Mouse (Mus musculus): ENCODE data around the gene Cdkn2d. TPM values are rescaled to one million over a fixed set of nuclear protein-coding genes. Genes with fewer than 3 reads are reported as not detected.
A peak's percentile ranks its signal among the peaks of the same experiment; 100 is the strongest.
"Not testable (repeated sequence)": the region's sequence is repeated elsewhere in the genome, so short reads cannot be mapped to it uniquely, and the experiment has no call there.

Cdkn2d gene
- polyA plus RNA-seq, 1 experiment, result 53.2 TPM

- Histone ChIP-seq H3K79me2 (ENCODE audit: control insufficient read depth, insufficient read depth) (no peaks in the 10 kb centered on the region), H3K36me3 (ENCODE audit: control insufficient read depth, insufficient read depth) (no peaks in the 10 kb centered on the region), H3K4me3 (no peak overlapping the region), H3K27me3 (ENCODE audit: control insufficient read depth, insufficient read depth, insufficient read length) (no peaks in the 10 kb centered on the region), H3ac (ENCODE audit: control insufficient read depth, insufficient read length) (no peak overlapping the region), H3K4me2 (ENCODE audit: low read depth) (no peak overlapping the region)
- TF ChIP-seq SRF (IDR thresholded peaks at IDR 0.05; ENCODE audit: control insufficient read depth, insufficient read length, low read depth) (no peak), POLR2A (IDR thresholded peaks at IDR 0.05; ENCODE audit: insufficient read length, low read depth) (no peak), E2F4 (IDR thresholded peaks at IDR 0.05; ENCODE audit: insufficient read depth) (no peak), USF1 (IDR thresholded peaks at IDR 0.05; ENCODE audit: low read depth) (no peak), MYOD1 (IDR thresholded peaks at IDR 0.05; ENCODE audit: control insufficient read depth in 1 of 3, insufficient read length in 2 of 3, low read depth in 2 of 3) (no peak), CEBPB (IDR thresholded peaks at IDR 0.05; ENCODE audit: insufficient read depth, poor library complexity, severe bottlenecking) (no peak), POLR2AphosphoS2 (IDR thresholded peaks at IDR 0.05; ENCODE audit: insufficient read length, low read depth) (no peak), MYOG (IDR thresholded peaks at IDR 0.05; ENCODE audit: control insufficient read depth in 1 of 3, insufficient read depth in 1 of 3, insufficient read length in 2 of 3, low read depth in 2 of 3) (no peak), MAX (IDR thresholded peaks at IDR 0.05; ENCODE audit: low read depth) (no peak), TCF12 (IDR thresholded peaks at IDR 0.05; ENCODE audit: insufficient read depth, poor library complexity, severe bottlenecking) (no peak), REST (IDR thresholded peaks at IDR 0.05; ENCODE audit: insufficient read depth, insufficient read length) (no peak), TCF3 (IDR thresholded peaks at IDR 0.05; ENCODE audit: insufficient read length, low read depth) (no peak)
Measured at GRCm38 (mm10) chr9:21311695-21312094, 20.5 kb upstream of the Cdkn2d start.

DNA sequence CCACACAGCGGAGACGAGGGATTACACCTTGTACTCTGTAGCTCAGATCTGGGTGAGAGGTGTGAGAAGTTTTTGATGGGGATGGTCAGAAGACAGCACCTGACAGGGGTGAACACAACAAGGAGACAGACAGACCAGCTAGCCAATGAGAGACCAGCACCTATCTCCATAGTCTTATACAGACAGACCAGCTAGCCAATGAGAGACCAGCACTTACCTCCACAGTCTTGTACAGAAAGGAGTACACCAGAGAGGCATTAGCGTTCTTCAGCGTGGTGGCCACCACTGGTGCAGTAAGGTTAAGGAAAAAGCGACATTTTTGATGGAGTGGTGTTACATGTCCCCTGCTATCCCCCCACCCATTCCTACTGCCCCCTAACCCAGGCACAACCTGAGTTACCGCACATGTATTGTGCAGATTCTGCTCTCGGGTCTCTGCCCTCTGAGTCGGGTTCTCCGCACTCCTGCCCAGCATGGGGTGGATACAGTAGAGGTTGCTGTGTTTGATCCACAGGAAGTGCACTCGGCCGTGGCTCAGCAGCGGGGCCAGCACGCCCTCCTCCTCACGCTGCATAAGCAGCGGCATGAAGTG lies 18.0 kb upstream of the Cdkn2d start:
- H3ac ChIP-seq (ENCODE audit: control insufficient read depth, insufficient read length), result no peak overlapping the region
- no peaks in the 10 kb centered on the region for H3K27me3 ChIP-seq (ENCODE audit: control insufficient read depth, insufficient read depth, insufficient read length)
- TF ChIP-seq MAX (IDR thresholded peaks at IDR 0.05; ENCODE audit: low read depth) (no peak), REST (IDR thresholded peaks at IDR 0.05; ENCODE audit: insufficient read depth, insufficient read length) (no peak), USF1 (IDR thresholded peaks at IDR 0.05; ENCODE audit: low read depth) (no peak), MYOD1 (IDR thresholded peaks at IDR 0.05; ENCODE audit: control insufficient read depth in 1 of 3, insufficient read length in 2 of 3, low read depth in 2 of 3) (no peak), POLR2A (IDR thresholded peaks at IDR 0.05; ENCODE audit: insufficient read length, low read depth) (no peak), TCF3 (IDR thresholded peaks at IDR 0.05; ENCODE audit: insufficient read length, low read depth) (no peak), MYOG (IDR thresholded peaks at IDR 0.05; ENCODE audit: control insufficient read depth in 1 of 3, insufficient read depth in 1 of 3, insufficient read length in 2 of 3, low read depth in 2 of 3) (no peak), CEBPB (IDR thresholded peaks at IDR 0.05; ENCODE audit: insufficient read depth, poor library complexity, severe bottlenecking) (no peak)
- H3K4me3 ChIP-seq, result no peak overlapping the region
- H3K79me2 ChIP-seq (ENCODE audit: control insufficient read depth, insufficient read depth), result no peaks in the 10 kb centered on the region
- H3K4me2 ChIP-seq (ENCODE audit: low read depth), result no peak overlapping the region
- H3K36me3 ChIP-seq (ENCODE audit: control insufficient read depth, insufficient read depth), result no peaks in the 10 kb centered on the region

- no peak overlapping the region for H3ac ChIP-seq (ENCODE audit: control insufficient read depth, insufficient read length)
- H3K36me3 ChIP-seq (ENCODE audit: control insufficient read depth, insufficient read depth), result no peaks in the 10 kb centered on the region
- no peak overlapping the region for H3K4me3 ChIP-seq
- H3K79me2 ChIP-seq (ENCODE audit: control insufficient read depth, insufficient read depth), result no peaks in the 10 kb centered on the region
- TF ChIP-seq SRF (IDR thresholded peaks at IDR 0.05; ENCODE audit: control insufficient read depth, insufficient read length, low read depth) (no peak), POLR2AphosphoS2 (IDR thresholded peaks at IDR 0.05; ENCODE audit: insufficient read length, low read depth) (no peak), MYOG (IDR thresholded peaks at IDR 0.05; ENCODE audit: control insufficient read depth in 1 of 3, insufficient read depth in 1 of 3, insufficient read length in 2 of 3, low read depth in 2 of 3) (no peak), MYOD1 (IDR thresholded peaks at IDR 0.05; ENCODE audit: control insufficient read depth in 1 of 3, insufficient read length in 2 of 3, low read depth in 2 of 3) (no peak)
- no peak overlapping the region for H3K4me2 ChIP-seq (ENCODE audit: low read depth)
- H3K27me3 ChIP-seq (ENCODE audit: control insufficient read depth, insufficient read depth, insufficient read length), result no peaks in the 10 kb centered on the region
Measured at GRCm38 (mm10) chr9:21305065-21305464, 13.9 kb upstream of the Cdkn2d start.

DNA sequence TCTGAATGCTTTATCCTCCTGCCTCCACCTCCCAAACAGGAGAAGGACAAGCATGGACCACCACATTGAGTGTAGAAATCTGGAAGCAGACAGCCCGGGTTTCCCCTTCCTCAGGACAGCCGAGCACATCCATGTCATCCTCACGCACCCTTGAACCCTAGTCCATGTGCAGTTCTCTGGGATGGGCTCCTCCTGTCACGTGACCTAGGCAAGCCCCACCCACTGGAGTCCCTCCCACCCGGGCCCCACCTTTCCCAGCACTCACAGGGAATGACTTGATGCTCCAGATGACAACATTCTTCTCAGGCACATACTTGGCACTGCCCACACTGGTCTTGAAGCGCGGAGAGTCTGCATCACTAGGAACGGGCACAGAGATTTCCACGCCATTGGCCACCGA lies 7.8 kb upstream of the Cdkn2d start:
- H3K4me3 ChIP-seq, result no peak overlapping the region
- H3K79me2 ChIP-seq (ENCODE audit: control insufficient read depth, insufficient read depth), result no peaks in the 10 kb centered on the region
- no peaks in the 10 kb centered on the region for H3K36me3 ChIP-seq (ENCODE audit: control insufficient read depth, insufficient read depth)
- no peak overlapping the region for H3K4me2 ChIP-seq (ENCODE audit: low read depth)
- H3K27me3 ChIP-seq (ENCODE audit: control insufficient read depth, insufficient read depth, insufficient read length), result no peaks in the 10 kb centered on the region
- TF ChIP-seq POLR2AphosphoS2 (IDR thresholded peaks at IDR 0.05; ENCODE audit: insufficient read length, low read depth), result no peak
- H3ac ChIP-seq (ENCODE audit: control insufficient read depth, insufficient read length), result no peak overlapping the region

GRCm38 (mm10) chr9:21292271-21292670 lies 1.1 kb upstream of the Cdkn2d start:
- TF ChIP-seq E2F4 (IDR thresholded peaks at IDR 0.05; ENCODE audit: insufficient read depth), result no peak
- peaks cover 23% of the 10 kb centered on the region for H3K79me2 ChIP-seq (ENCODE audit: control insufficient read depth, insufficient read depth)
- no peaks in the 10 kb centered on the region for H3K27me3 ChIP-seq (ENCODE audit: control insufficient read depth, insufficient read depth, insufficient read length)
- H3K4me3 ChIP-seq, result peak overlapping the region; percentile 91
- H3ac ChIP-seq (ENCODE audit: control insufficient read depth, insufficient read length), result no peak overlapping the region
- no peak overlapping the region for H3K4me2 ChIP-seq (ENCODE audit: low read depth)
- H3K36me3 ChIP-seq (ENCODE audit: control insufficient read depth, insufficient read depth), result no peaks in the 10 kb centered on the region

- peak overlapping the region; percentile 58 for H3K4me2 ChIP-seq (ENCODE audit: low read depth)
- not testable (repeated sequence) for H3K27me3 ChIP-seq (ENCODE audit: control insufficient read depth, insufficient read depth, insufficient read length)
Measured at GRCm38 (mm10) chr9:21291868-21292267, 661 bp upstream of the Cdkn2d start.

More at GRCm38 (mm10) chr9:21291868-21292267, 661 bp upstream of the Cdkn2d start:
- H3ac ChIP-seq (ENCODE audit: control insufficient read depth, insufficient read length); H3K36me3 ChIP-seq (ENCODE audit: control insufficient read depth, insufficient read depth): not testable (repeated sequence)
- peak overlapping the region; percentile 91 for H3K4me3 ChIP-seq
- H3K79me2 ChIP-seq (ENCODE audit: control insufficient read depth, insufficient read depth), result peaks cover 27% of the 10 kb centered on the region
